Mouse (Mus musculus): ENCODE measurements around the gene Ankrd11.

GRCm38 (mm10) chr8:122951456-122951855 is 90.6 kb downstream of the Ankrd11 start:
- TF ChIP-seq CTCF (IDR thresholded peaks at IDR 0.05; ENCODE audit: low read depth), result no peak
- no peak for TF ChIP-seq EP300 (IDR thresholded peaks at IDR 0.05; ENCODE audit: low read depth)

Measured in heart, postnatal 0 days (tissue).